Mouse (Mus musculus) forebrain, embryonic 13.5 days (tissue): ENCODE results near the gene Gfer. TPM values are rescaled to one million over a fixed set of nuclear protein-coding genes. Genes with fewer than 3 reads are reported as not detected.
"Not testable (repeated sequence)": the region's sequence is repeated elsewhere in the genome, so short reads cannot be mapped to it uniquely, and the experiment has no call there.

Source experiments
- ATAC-seq: fragments of 200-750 bp; cut with Nextera tagmentation; 2 replicates; pipeline ENCODE4 v1.8.0; 2017
- H3K27ac ChIP-seq: fragments of 300-500 bp; sonication (generic); 2 replicates; pipeline ENCODE4 v1.5.1; 2015; ENCODE audit warnings: inconsistent platforms, mild to moderate bottlenecking, moderate library complexity
- H3K27me3 ChIP-seq: fragments of 300-500 bp; sonication (generic); 2 replicates; pipeline ENCODE4 v1.6.1; 2015; ENCODE audit warnings: mild to moderate bottlenecking, inconsistent platforms
- H3K36me3 ChIP-seq: fragments of 300-500 bp; sonication (generic); 2 replicates; pipeline ENCODE4 v1.6.1; 2015; ENCODE audit warnings: mild to moderate bottlenecking, inconsistent platforms; ENCODE audit not compliant: poor library complexity, severe bottlenecking
- H3K4me1 ChIP-seq: fragments of 300-500 bp; sonication (generic); 2 replicates; pipeline ENCODE4 v1.6.1; 2015; ENCODE audit warnings: inconsistent platforms
- H3K4me2 ChIP-seq: fragments of 300-500 bp; sonication (generic); 2 replicates; pipeline ENCODE4 v1.6.1; 2015; ENCODE audit warnings: inconsistent platforms, mild to moderate bottlenecking, moderate library complexity
- H3K4me3 ChIP-seq: fragments of 300-500 bp; sonication (generic); 2 replicates; pipeline ENCODE4 v1.5.1; 2015; ENCODE audit warnings: mild to moderate bottlenecking, inconsistent platforms
- H3K9ac ChIP-seq: fragments of 300-500 bp; sonication (generic); 2 replicates; pipeline ENCODE4 v1.6.1; 2015; ENCODE audit warnings: mild to moderate bottlenecking, inconsistent platforms
- H3K9me3 ChIP-seq: fragments of 300-500 bp; sonication (generic); replicated peaks from 2 replicates; pipeline ENCODE4 v1.6.1; 2016; ENCODE audit warnings: inconsistent platforms
- WGBS: fragments of 180-500 bp; shearing (Covaris S2); methylation state at CpG from one replicate; pipeline ENCODE4 v1.1.7; 2015; 5-methylcytosine and 5-hydroxymethylcytosine counted together
- polyA plus RNA-seq: library from polyadenylated mRNA; unstranded; fragments of >200 nt; fragmentation: Nextera tagmentation; extraction: Ambion mirVana; gene quantifications from 2 replicates; pipeline ENCODE4 v1.2.1, GENCODE M21; 2015

Gene Gfer
- polyA plus RNA-seq, 1 experiment from 2014 or later = 40.7 TPM

DNA sequence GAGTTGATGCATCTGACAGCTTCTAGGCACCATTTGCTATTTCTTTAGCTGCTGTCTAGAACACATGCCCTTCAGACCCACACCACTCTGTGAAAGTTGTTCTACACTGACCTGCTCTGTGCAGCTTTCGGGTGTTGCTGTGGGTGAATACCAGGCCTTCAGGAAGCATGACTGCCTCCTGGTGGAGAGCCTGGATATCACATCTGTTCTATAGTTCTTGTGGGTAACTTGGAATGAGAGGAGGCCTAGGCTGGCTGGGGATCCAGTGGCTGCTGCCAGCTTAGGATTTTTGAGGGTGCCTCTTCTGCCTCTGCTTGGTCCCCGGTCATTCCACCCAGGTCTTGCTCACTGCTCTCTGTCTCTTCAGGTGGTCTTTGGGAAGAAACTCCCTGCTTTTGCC is 19.8 kb downstream of the Gfer start:
- H3K4me1 ChIP-seq = peaks cover 20% of the 10 kb centered on the region
- H3K27me3 ChIP-seq = no peaks in the 10 kb centered on the region
- H3K4me2 ChIP-seq = no peak overlapping the region
- ATAC-seq = 0 out of 2 replicates have a peak, but pooled peaks have one; percentile 12
- H3K4me3 ChIP-seq = no peak overlapping the region
- H3K27ac ChIP-seq = no peak overlapping the region
- no peak overlapping the region for H3K9ac ChIP-seq
- WGBS = 48% methylated on average over 2 of the region's 2 CpGs
- H3K9me3 ChIP-seq = no peaks in the 10 kb centered on the region
- peaks cover 53% of the 10 kb centered on the region for H3K36me3 ChIP-seq

DNA sequence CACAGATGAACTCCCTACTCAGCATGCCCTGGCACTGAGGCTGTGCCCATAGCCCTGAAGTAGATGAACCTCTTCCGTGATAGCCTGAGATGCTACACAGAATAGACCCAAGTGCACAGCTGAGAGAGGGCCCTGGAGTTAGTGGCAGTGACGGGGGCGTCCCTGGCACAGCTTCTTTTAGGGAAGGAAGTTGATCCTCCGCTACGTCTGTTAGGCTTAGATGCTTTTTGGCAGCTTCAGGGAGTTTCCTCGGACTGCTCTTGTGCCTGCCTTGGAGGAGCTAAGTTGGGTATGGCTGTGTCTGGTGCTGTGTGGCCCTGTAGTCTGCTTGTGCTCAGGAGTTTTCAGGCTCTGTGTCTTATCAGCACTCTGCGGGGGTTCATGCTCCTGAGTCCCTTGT is 21.7 kb downstream of the Gfer start:
- Histone ChIP-seq H3K4me1 (peaks cover 32% of the 10 kb centered on the region), H3K9me3 (no peaks in the 10 kb centered on the region), H3K36me3 (peaks cover 34% of the 10 kb centered on the region), H3K27me3 (no peaks in the 10 kb centered on the region), H3K9ac (no peak overlapping the region), H3K27ac (no peak overlapping the region), H3K4me2 (no peak overlapping the region), H3K4me3 (no peak overlapping the region)
- no peak for ATAC-seq
- WGBS = 82% methylated on average over 7 of the region's 7 CpGs

DNA sequence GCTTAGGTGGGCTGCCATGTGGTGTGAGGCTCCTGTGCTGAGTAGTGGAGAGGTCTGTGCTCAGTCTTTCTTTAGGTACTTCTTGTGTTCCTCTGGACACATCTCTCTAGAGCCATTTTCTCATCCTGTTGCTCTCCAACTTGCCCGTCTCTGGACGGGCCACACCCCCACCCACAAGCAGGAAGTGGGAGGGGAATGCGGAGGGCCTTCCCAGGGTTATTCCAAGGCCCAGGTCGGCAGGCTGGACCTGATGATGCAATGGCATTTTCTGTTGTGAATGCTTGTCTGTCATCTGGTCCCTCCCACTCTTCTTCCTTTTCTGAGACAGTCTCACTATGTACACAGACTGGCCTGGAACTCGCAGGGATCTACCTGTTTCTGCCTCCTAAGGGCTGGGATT is 23.8 kb downstream of the Gfer start:
- no peak for ATAC-seq
- Histone ChIP-seq H3K27ac (no peak overlapping the region), H3K4me1 (peaks cover 41% of the 10 kb centered on the region), H3K36me3 (peaks cover 12% of the 10 kb centered on the region), H3K4me3 (no peak overlapping the region), H3K27me3 (no peaks in the 10 kb centered on the region), H3K9me3 (no peaks in the 10 kb centered on the region), H3K9ac (peak overlapping the region; percentile 99), H3K4me2 (peak overlapping the region; percentile 27)
- 40% methylated on average over 5 of the region's 5 CpGs for WGBS

DNA sequence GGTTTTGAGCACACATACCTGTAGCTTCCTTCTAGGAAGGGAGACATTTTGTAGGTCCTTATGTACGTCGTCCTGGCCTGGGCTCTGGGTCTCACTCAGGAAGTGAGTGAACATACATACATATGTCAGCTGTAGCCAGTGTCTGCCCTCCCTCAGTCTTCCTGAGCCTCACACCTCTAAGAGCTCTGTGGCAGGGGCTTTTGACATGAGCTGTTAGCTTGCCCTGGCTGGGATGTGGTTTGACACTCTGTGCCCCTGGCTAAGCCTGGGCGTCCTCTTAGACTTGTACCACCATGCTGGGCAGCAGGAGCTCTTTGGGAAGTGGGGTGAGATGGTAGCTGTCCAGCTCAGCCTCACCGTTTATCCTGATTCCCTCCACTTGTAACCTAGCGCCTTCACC is 24.6 kb downstream of the Gfer start:
- Histone ChIP-seq H3K9ac (peak overlapping the region; percentile 99), H3K27me3 (no peaks in the 10 kb centered on the region), H3K9me3 (no peaks in the 10 kb centered on the region), H3K36me3 (peaks cover 4% of the 10 kb centered on the region; the same call in 1 of the 2 replicates), H3K4me3 (peak overlapping the region; percentile 96), H3K4me2 (peak overlapping the region; percentile 92), H3K4me1 (peaks cover 41% of the 10 kb centered on the region), H3K27ac (no peak overlapping the region)
- ATAC-seq = no peak
- WGBS = 87% methylated on average over 5 of the region's 5 CpGs

DNA sequence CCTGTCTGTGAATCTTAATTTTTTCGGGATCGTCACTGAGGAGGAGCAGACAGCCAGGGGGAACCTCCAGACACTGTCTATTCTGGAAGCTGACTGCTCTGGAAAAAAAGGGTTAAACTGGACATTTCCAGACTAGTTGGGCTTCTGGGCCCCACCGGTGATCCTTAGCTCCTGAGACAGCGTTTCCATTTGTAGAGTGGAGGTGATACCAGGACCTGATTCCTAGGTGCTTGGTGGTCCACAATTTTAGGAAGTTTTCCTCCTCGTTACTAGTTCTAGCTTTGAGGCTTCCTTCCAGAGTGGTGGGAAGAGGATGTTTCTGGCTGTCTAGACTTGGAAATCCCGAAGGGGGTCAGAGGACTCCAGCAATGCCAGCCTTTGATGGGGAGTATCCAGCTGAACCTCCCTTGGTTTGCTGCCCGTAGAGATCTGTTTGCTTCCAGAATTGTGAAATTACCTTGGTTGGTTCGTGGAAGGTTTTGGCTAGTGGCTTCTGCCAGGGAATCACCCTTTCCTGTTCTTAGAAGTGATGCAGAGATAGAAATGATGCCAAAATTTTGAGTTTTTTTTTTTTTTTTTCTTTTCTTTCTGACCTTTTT is 25.6 kb downstream of the Gfer start:
- Histone ChIP-seq H3K4me3 (peak overlapping the region; percentile 96), H3K4me1 (peaks cover 41% of the 10 kb centered on the region), H3K27ac (peak overlapping the region; percentile 86; the same call in 1 of the 2 replicates), H3K9me3 (no peaks in the 10 kb centered on the region), H3K36me3 (0 out of 2 replicates have a peak, but pooled peaks cover 4% of the 10 kb centered on the region), H3K4me2 (peak overlapping the region; percentile 92), H3K9ac (peak overlapping the region; percentile 99), H3K27me3 (no peaks in the 10 kb centered on the region)
- ATAC-seq = no peak
- WGBS = 12% methylated on average over 8 of the region's 8 CpGs

DNA sequence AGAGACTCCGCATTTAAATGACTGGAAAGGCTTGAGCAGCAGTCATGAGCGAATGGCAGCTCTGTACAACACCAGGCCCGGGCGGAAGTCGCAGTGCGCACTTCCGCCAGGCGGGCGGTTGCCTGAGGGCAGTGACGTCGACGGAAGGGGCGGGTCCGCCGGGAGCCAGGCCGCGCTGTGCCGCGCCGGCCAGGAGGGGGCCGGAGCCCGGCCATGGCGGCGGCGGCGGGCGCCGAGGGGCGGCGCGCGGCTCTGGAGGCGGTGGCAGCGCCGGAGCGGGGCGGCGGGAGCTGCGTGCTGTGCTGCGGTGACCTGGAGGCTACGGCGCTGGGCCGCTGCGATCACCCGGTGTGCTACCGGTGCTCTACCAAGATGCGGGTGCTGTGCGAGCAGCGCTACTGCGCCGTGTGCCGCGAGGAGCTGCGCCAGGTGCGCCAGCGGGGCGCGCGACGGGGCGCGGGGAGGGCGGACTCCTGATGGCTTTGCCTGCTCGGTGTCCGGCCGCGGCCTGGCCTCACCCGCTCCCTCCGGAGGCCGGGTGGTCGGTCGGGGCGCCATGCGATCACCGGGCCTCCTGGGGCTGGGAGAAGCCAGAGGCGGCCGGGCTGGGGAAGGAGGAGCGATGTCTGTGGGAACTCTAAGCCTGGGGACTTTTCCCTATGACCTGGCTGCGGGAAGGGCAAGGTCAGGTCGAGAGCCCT is 26.3 kb downstream of the Gfer start, which contains the start of gene Zfp598:
Gene Zfp598 (plus strand): TSS at position 143 of the 701 bp plus-strand sequence.
- Histone ChIP-seq H3K4me3 (peak within 1 kb of the TSS; percentile 96), H3K9me3 (no peaks in the 10 kb centered on the region), H3K27me3 (no peaks in the 10 kb centered on the region), H3K27ac (peak within 1 kb of the TSS; percentile 86), H3K4me2 (peak within 1 kb of the TSS; percentile 92), H3K36me3 (0 out of 2 replicates have a peak, but pooled peaks cover 4% of the 10 kb centered on the region), H3K4me1 (peaks cover 41% of the 10 kb centered on the region), H3K9ac (peak within 1 kb of the TSS; percentile 99)
- ATAC-seq = peak; percentile 99
- under 1% methylated on average over 63 of the region's 80 CpGs for WGBS

DNA sequence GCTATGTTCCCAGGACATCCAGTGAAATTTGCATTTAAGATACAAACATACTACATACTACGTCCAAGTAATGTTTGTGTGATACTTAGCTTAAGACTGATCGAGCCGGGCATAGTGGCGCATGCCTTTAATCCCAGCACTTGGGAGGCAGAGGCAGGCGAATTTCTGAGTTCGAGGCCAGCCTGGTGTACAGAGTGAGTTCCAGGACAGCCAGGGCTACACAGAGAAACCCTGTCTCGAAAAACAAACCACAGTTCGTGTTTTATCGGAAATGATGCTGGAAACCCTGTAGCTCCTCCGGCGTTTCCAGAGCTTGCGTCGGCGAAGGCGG is 26.8 kb downstream of the Gfer start:
- WGBS = 11% methylated on average over 15 of the region's 15 CpGs
- H3K4me3 ChIP-seq = peak overlapping the region; percentile 96
- ATAC-seq = not testable (repeated sequence)

DNA sequence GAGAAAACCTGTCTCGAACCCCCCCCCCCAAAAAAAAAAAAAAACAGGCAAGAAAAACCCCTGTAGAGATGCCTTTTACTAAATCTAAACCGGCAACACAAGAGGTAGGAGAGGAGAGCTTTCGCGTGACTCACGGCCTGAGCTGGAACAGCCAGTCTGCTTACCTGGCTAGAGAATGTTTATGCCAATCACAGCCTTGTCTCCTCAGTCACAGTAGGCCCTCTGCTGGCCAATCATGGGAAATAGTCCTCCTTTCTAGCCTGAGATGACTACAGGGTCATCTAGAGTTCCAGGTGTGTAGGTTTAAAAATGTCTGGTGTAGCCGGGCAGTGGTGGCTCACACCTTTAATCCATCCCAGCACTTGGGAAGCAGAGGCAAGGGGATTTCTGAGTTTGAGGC is 28.5 kb downstream of the Gfer start:
- Histone ChIP-seq H3K36me3 (no peaks in the 10 kb centered on the region), H3K9ac (no peak overlapping the region), H3K9me3 (no peaks in the 10 kb centered on the region), H3K4me3 (no peak overlapping the region), H3K4me2 (no peak overlapping the region), H3K27me3 (no peaks in the 10 kb centered on the region), H3K27ac (no peak overlapping the region), H3K4me1 (peaks cover 33% of the 10 kb centered on the region)
- no peak for ATAC-seq
- WGBS = 38% methylated on average over 6 of the region's 6 CpGs

More for the DNA sequence above, 26.8 kb downstream of the Gfer start:
- peak overlapping the region; percentile 86 for H3K27ac ChIP-seq
- not testable (repeated sequence) for H3K9me3 ChIP-seq, H3K36me3 ChIP-seq, H3K27me3 ChIP-seq
- peaks cover 37% of the 10 kb centered on the region for H3K4me1 ChIP-seq
- peak overlapping the region; percentile 92 for H3K4me2 ChIP-seq
- H3K9ac ChIP-seq = peak overlapping the region; percentile 99

DNA sequence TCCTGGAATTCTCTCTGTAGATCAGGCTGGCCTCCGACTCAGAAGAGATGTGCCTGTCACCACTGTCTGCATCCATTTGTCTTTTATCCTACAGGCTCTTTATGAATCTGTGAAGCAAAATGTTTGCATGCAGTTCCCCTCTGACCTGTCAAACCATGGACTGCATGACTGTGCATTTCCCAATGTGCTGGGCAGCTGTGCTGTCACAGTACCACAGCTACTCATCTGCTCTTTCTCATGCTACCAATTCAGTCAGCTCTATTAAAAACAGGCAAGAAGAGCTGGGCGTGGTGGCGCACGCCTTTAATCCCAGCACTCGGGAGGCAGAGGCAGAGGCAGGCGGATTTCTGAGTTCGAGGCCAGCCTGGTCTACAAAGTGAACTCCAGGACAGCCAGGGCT is 28.9 kb downstream of the Gfer start:
- H3K4me1 ChIP-seq = peaks cover 29% of the 10 kb centered on the region
- not testable (repeated sequence) for H3K27me3 ChIP-seq, H3K36me3 ChIP-seq, H3K9me3 ChIP-seq, H3K4me2 ChIP-seq, H3K4me3 ChIP-seq, ATAC-seq, H3K27ac ChIP-seq
- 0 out of 2 replicates have a peak overlapping the region, but pooled peaks have one; percentile 2 for H3K9ac ChIP-seq
- 81% methylated on average over 7 of the region's 7 CpGs for WGBS

DNA sequence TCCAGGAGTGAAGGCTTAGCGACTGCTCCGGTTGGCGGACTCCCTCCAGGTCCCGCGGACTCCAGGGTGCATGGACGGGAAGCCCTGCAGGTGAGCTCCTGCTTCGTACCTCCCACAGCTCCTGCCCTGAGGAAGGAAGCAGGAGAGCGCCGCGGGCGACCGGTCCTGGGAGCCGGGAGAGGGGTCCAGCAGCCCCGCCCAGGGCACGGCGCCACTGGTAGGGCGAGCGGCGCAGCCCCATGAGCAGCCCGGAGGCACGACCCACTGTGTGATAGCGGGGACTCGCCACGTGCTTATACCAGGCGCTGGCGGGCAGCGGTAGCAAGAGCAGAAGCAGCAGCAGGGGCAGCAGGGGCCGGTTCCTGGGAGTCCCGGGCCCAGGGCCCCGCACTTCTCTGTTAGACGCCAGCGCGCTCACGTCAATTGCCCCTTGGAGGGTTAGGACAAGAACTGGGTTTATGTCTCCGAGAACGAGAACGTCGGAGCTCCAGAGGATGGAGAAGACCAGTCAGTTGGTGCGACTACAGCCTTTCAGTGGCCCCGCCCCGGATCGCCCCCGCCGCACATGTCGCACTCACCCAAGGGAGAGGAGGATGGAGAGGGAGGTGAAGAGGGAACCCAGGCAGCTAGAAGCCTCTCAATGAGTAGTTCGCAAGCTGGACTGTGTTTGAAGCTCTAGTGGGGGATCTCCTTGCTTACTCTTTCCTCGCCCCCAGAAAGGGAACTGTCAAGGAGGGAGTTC is 37.8 kb downstream of the Gfer start, which contains the start of gene Npw:
Gene Npw (minus strand): TSS at position 441 of the 742 bp plus-strand sequence.
- peak within 1 kb of the TSS; percentile 39 for H3K4me3 ChIP-seq
- no peaks in the 10 kb centered on the region for H3K9me3 ChIP-seq
- peak within 1 kb of the TSS; percentile 60 for H3K9ac ChIP-seq
- peaks cover 14% of the 10 kb centered on the region for H3K4me1 ChIP-seq
- WGBS = 2% methylated on average over 47 of the region's 47 CpGs
- peak within 1 kb of the TSS; percentile 64 for H3K4me2 ChIP-seq
- H3K27ac ChIP-seq = no peak within 1 kb of the TSS
- peaks cover 51% of the 10 kb centered on the region for H3K27me3 ChIP-seq
- ATAC-seq = 0 out of 2 replicates have a peak, but pooled peaks have one; percentile 21
- no peaks in the 10 kb centered on the region for H3K36me3 ChIP-seq

DNA sequence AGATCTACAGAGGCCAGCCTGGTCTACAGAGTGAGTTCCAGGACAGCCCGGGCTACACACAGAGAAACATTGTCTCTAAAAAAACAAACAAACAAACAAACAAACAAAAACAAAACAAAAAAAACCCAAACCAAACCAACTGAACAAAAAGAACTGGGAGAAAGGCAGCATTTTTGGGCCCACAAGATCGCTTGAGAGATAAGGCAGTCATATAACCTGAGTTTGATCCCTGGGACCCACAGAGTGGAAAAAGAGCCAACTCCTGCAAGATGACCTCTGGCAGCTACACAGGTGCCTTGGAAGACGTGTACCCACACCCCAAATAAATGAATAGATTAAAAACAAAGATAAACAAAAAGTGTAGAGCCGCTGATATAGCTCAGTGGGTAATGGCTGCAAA is 41.0 kb downstream of the Gfer start:
- H3K27ac ChIP-seq = no peak overlapping the region
- H3K9ac ChIP-seq = no peak overlapping the region
- 78% methylated on average over 4 of the region's 4 CpGs for WGBS
- no peak overlapping the region for H3K4me3 ChIP-seq
- no peaks in the 10 kb centered on the region for H3K36me3 ChIP-seq
- peaks cover 20% of the 10 kb centered on the region for H3K4me1 ChIP-seq
- H3K27me3 ChIP-seq = peaks cover 66% of the 10 kb centered on the region
- no peaks in the 10 kb centered on the region for H3K9me3 ChIP-seq
- H3K4me2 ChIP-seq = no peak overlapping the region
- ATAC-seq = no peak
